Mouse (Mus musculus) urinary bladder, postnatal 36 days (tissue): ENCODE measurements around the gene Ass1.

Experiments
- DNase-seq, 2 experiments: peaks; one replicate each; pipeline ENCODE4 v3.0.0; 2022; ENCODE audit warnings: low spot score in 2 of 2, mixed read lengths in 1 of 2

The Ass1 gene

GRCm38 (mm10) chr2:31489166-31489565 is 19.2 kb downstream of the Ass1 start:
- DNase-seq = no peak

GRCm38 (mm10) chr2:31490556-31490955 is 20.5 kb downstream of the Ass1 start:
- no peak for DNase-seq

DNA sequence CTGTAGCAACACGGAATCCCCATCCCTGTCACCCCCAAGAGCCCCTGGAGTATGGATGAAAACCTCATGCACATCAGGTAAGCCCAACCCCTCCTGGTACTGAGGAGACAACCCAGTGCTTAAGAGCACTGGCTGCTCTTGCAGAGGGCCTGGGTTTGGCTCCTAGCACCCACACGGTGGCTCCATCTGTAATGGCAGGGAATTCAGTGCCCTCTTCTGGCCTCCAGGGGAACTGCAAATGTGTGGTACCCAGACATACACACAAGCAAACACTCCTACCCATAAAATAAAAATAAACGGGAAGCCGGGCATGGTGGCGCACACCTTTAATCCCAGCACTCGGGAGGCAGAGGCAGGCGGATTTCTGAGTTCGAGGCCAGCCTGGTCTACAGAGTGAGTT is 22.3 kb downstream of the Ass1 start:
- no peak for DNase-seq

DNA sequence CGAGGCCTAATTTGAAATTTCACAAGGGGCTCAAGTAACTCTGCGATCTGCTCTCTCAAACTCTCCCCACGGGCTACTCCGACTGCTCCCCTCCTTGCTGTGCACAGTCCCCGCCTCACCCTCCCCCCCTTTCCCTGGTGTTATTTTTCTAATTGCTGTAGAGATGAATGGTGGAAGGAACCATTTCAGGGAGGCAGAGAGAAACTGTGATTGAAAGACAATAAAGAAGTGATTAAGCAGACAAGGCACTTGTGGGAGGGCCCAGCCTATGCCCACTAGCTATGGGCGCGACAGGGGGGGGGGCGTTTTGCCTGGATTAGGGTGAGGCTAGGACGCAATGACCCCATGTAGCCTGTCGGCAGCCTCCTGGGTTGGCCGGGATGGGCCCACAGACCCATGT is 23.2 kb downstream of the Ass1 start:
- DNase-seq = no peak

GRCm38 (mm10) chr2:31494315-31494714 is 24.3 kb downstream of the Ass1 start:
- DNase-seq = no peak

DNA sequence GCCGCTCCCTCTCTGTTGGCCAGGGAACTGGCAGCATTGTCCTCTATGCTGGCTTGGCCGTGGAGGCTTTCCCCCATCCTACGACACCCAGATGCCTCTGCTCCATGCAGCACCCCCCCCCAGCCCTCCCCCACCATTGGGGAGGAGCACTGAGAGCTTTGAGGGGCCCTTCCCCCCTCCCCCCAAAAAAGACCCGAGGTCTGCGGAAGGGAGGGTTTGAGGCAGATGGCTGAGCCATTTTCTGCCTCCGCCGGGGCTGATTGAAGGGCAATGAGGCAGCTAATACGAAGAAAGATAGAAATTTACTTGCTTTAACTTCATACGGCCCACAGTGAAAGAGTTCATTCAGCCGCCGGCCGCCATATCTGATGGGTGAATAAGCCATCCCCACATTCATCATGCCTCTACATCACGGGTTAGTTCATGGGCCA is 25.1 kb downstream of the Ass1 start:
- DNase-seq = no peak

DNA sequence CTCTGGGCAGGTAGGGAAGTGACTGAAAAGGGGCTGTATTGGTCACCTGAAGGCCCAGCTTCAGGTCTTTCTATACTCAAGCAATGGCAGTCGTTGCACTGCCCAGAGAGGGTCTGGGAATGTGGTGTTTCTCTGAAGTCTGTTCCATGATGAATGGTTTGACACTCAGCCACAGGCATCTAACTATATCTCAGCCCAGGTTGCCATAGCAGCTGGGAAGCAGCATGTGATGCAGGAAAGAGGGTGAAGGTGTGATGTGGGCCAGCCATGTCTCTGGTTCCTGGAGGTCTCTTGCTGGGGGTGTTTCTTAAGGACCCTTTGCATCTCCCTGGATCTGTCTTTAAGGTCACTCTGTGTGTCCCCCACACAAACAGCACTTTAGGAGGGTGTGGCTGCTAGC is 26.1 kb downstream of the Ass1 start:
- DNase-seq = no peak

- no peak for DNase-seq
Observed at GRCm38 (mm10) chr2:31497113-31497512, 27.1 kb downstream of the Ass1 start.

- DNase-seq = no peak
Observed at GRCm38 (mm10) chr2:31497635-31498034, 27.6 kb downstream of the Ass1 start.

DNA sequence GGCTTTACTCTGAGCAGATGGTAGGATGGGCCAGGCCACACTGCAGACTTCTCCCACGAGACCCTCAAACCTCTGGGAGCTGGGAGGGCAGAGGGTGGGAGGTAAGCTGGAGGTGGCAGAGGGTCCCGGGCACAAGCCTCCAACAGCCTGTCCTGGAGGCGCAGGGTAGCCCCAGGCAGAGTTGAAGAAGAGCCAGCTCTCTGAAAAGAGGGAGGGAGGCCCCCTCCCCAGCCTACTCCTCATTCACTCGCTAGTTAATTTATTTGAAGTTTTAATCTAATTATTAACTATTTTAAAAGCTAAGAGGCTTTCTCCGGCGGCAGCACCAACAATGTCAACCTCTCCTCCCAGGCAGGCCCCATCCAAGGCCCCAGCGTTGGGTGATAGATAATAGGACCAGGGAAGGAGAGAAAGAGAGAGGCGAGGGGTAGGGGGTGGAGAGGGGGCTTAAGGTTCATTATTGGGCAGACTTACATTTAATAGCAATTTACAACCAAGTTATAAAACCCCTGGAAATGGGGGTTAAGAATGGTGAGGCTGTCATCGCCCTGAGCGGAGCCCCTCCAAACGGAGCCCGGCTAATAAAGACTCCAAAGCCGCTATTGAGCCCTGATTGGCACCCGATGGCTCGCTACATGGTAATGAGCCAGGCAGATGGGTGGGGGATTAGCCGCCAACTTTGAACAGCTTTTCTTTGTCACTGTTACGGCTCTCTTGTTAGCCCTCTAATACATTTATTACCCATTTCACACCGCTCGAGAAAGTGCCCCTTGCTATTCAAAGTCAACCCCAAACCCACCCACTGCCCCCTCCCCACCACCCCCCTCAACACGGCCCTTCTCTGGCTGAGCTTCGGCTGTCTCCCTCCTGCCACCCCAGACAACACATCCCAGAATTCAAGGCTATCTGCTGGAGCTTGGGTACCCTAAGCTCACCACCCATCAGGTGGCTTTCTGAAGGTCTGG is 29.6 kb downstream of the Ass1 start:
- DNase-seq = no peak

- DNase-seq = no peak
Observed at GRCm38 (mm10) chr2:31500292-31501204, 30.5 kb downstream of the Ass1 start.

GRCm38 (mm10) chr2:31501448-31502130 is 31.6 kb downstream of the Ass1 start:
- DNase-seq = no peak

GRCm38 (mm10) chr2:31502616-31503522 is 32.9 kb downstream of the Ass1 start:
- no peak for DNase-seq

- no peak for DNase-seq
Observed at GRCm38 (mm10) chr2:31505472-31505871, 35.5 kb downstream of the Ass1 start.

DNA sequence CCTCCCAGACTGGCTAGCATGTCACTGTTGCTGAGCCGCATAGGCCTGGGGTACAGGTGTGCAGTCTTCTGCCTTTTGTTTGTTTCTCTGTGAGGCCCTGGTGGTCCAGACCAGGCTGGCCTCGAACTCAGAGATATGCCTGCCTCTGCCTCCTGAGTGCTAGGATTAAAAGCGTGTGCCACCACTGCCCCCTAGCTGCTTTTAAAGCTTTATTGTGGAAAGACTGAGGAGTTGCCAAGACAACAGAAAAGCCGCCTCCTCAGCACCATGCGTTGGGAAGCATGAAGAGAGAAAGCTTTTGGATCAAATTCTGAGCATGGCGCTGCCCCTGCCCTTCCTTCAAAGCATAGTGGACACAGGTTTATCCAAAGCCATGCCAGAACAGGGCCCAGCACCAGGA is 38.8 kb downstream of the Ass1 start:
- DNase-seq = no peak

GRCm38 (mm10) chr2:31511316-31511715 is 41.3 kb downstream of the Ass1 start:
- no peak for DNase-seq

DNA sequence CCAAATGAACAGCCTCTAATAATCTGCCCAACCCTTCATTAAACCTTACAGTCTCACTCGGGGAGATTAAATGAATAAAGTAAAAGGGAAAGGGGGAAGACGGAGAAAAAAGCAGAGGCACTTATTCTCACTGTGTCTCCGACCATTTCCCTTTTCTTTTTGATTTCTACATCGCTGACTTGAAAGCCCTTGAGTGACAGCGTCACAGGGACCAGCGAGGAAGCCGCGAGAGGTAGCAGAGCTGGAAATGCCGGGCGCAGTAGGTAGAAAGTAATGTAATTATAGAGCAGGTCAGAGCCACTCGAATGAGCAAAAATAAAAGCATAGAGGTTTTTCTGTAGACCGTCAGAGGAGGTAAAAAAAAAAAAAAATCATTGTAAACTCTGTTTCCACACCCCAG is 46.5 kb downstream of the Ass1 start:
- DNase-seq = no peak

- DNase-seq = no peak
Observed at GRCm38 (mm10) chr2:31521800-31522335, 51.9 kb downstream of the Ass1 start.

GRCm38 (mm10) chr2:31524641-31525040 is 54.6 kb downstream of the Ass1 start:
- DNase-seq = peak in 1 of 2 experiments; percentile 8

- DNase-seq = no peak
Observed at GRCm38 (mm10) chr2:31525778-31526177, 55.8 kb downstream of the Ass1 start.

- no peak for DNase-seq
Observed at GRCm38 (mm10) chr2:31530201-31530600, 60.2 kb downstream of the Ass1 start.
